Mouse (Mus musculus): ENCODE measurements around the gene Pax2.

GRCm38 (mm10) chr19:44755378-44755692 is 510 bp upstream of the Pax2 start:
- no peak for TF ChIP-seq EP300 (IDR thresholded peaks at IDR 0.05; ENCODE audit: low read depth)
- TF ChIP-seq CTCF (IDR thresholded peaks at IDR 0.05; ENCODE audit: low read depth), result no peak
